Mouse (Mus musculus) MEL (cell line): ENCODE data around the gene Cyp27b1. TPM values are rescaled to one million over a fixed set of nuclear protein-coding genes. Genes with fewer than 3 reads are reported as not detected.

Experiments used
- DNase-seq: peaks from one replicate; pipeline ENCODE4 v3.0.0; 2011; ENCODE audit warnings: low read depth, low spot score
- H3K27ac ChIP-seq: 2 replicates; pipeline ENCODE4 v1.5.1; 2012; ENCODE audit warnings: low read depth, mild to moderate bottlenecking, control low read depth, low read length, moderate library complexity; ENCODE audit not compliant: control insufficient read depth
- H3K27me3 ChIP-seq, 2 experiments: fragments of 150-350 bp in 1 of 2; sonication (generic) in 1 of 2; 2 replicates each; pipeline ENCODE4 v1.6.1; 2012; ENCODE audit warnings: low read length in 2 of 2, mild to moderate bottlenecking in 2 of 2, improper control_type of control experiment in 1 of 2, moderate library complexity in 1 of 2; ENCODE audit not compliant: insufficient read depth in 2 of 2, control insufficient read depth in 1 of 2
- H3K36me3 ChIP-seq, 2 experiments: 2 replicates each; pipeline ENCODE4 v1.6.1; 2012 to 2014; ENCODE audit warnings: low read length in 2 of 2, improper control_type of control experiment in 1 of 2, inconsistent platforms in 1 of 2, mild to moderate bottlenecking in 1 of 2; ENCODE audit not compliant: insufficient read depth in 2 of 2, control insufficient read depth in 1 of 2
- H3K4me1 ChIP-seq, 2 experiments: fragments of 150-350 bp in 1 of 2; sonication (generic) in 1 of 2; 2 replicates each; pipeline ENCODE4 v1.6.1; 2012; ENCODE audit warnings: low read length in 2 of 2, improper control_type of control experiment in 1 of 2, mild to moderate bottlenecking in 1 of 2; ENCODE audit not compliant: insufficient read depth in 2 of 2, control insufficient read depth in 1 of 2
- H3K4me3 ChIP-seq, 2 experiments: fragments of 150-350 bp in 1 of 2; sonication (generic) in 1 of 2; 2 replicates each; pipeline ENCODE4 v1.5.1; 2012; ENCODE audit warnings: low read depth in 2 of 2, low read length in 2 of 2, mild to moderate bottlenecking in 2 of 2, moderate library complexity in 2 of 2, control low read depth in 1 of 2, improper control_type of control experiment in 1 of 2; ENCODE audit not compliant: control insufficient read depth in 1 of 2, insufficient read depth in 1 of 2
- H3K79me2 ChIP-seq: 2 replicates; pipeline ENCODE4 v1.6.1; 2012; ENCODE audit warnings: mild to moderate bottlenecking, low read length, moderate library complexity; ENCODE audit not compliant: control insufficient read depth, poor library complexity, insufficient read depth
- H3K9ac ChIP-seq: 2 replicates; pipeline ENCODE4 v1.6.1; 2012; ENCODE audit warnings: low read depth, mild to moderate bottlenecking, control low read depth, low read length, moderate library complexity; ENCODE audit not compliant: control insufficient read depth, poor library complexity, severe bottlenecking
- H3K9me3 ChIP-seq: fragments of 150-350 bp; sonication (generic); replicated peaks from 2 replicates; pipeline ENCODE4 v1.6.1; 2012; ENCODE audit warnings: mild to moderate bottlenecking, low read length, improper control_type of control experiment, moderate library complexity; ENCODE audit not compliant: insufficient read depth
- CTCF ChIP-seq, 3 experiments: IDR thresholded peaks in 2 of 3; conservative IDR thresholded peaks in 1 of 3; 2 replicates each; pipeline ENCODE4 v1.5.1; 2011 to 2012; ENCODE audit warnings: low read length in 3 of 3, low read depth in 2 of 3, mild to moderate bottlenecking in 2 of 3, improper control_type of control experiment in 1 of 3, inconsistent platforms in 1 of 3, mixed read lengths in 1 of 3, moderate library complexity in 1 of 3; ENCODE audit not compliant: control insufficient read depth in 1 of 3, insufficient read depth in 1 of 3, poor library complexity in 1 of 3, severe bottlenecking in 1 of 3
- EP300 ChIP-seq, 2 experiments: IDR thresholded peaks; 2 replicates each; pipeline ENCODE4 v1.6.1; 2011; ENCODE audit warnings: improper control_type of control experiment in 2 of 2, low read length in 2 of 2, low read depth in 1 of 2, mild to moderate bottlenecking in 1 of 2
- ETS1 ChIP-seq: IDR thresholded peaks from 2 replicates; pipeline ENCODE4 v1.6.1; 2012; ENCODE audit warnings: low read depth, mild to moderate bottlenecking, inconsistent platforms, low read length, improper control_type of control experiment, moderate library complexity
- GATA1 ChIP-seq: IDR thresholded peaks from 2 replicates; pipeline ENCODE4 v1.6.1; 2011; ENCODE audit warnings: low read depth, low read length, improper control_type of control experiment
- MAFK ChIP-seq: IDR thresholded peaks from 2 replicates; pipeline ENCODE4 v1.6.1; 2011; ENCODE audit warnings: low read depth, mild to moderate bottlenecking, low read length, improper control_type of control experiment, borderline replicate concordance
- MAX ChIP-seq: IDR thresholded peaks from 2 replicates; pipeline ENCODE4 v1.6.1; 2011; ENCODE audit warnings: low read length, improper control_type of control experiment
- MXI1 ChIP-seq: IDR thresholded peaks from 2 replicates; pipeline ENCODE4 v1.6.1; 2011; ENCODE audit warnings: mild to moderate bottlenecking, low read depth, low read length, improper control_type of control experiment
- MYB ChIP-seq: IDR thresholded peaks from 2 replicates; pipeline ENCODE4 v1.6.1; 2011; ENCODE audit warnings: mild to moderate bottlenecking, low read depth, low read length, improper control_type of control experiment
- MYC ChIP-seq: IDR thresholded peaks from 2 replicates; pipeline ENCODE4 v1.6.1; 2011; ENCODE audit warnings: low read depth, mild to moderate bottlenecking, low read length, improper control_type of control experiment, moderate library complexity
- NELFE ChIP-seq: IDR thresholded peaks from 2 replicates; pipeline ENCODE4 v1.6.1; 2011; ENCODE audit warnings: low read depth, low read length, improper control_type of control experiment
- NRF1 ChIP-seq: IDR thresholded peaks from 2 replicates; pipeline ENCODE4 v1.6.1; 2014; ENCODE audit warnings: low read depth, mild to moderate bottlenecking, inconsistent platforms, low read length, improper control_type of control experiment, moderate library complexity; ENCODE audit not compliant: poor library complexity, insufficient read depth, severe bottlenecking
- RAD21 ChIP-seq: IDR thresholded peaks from 2 replicates; pipeline ENCODE4 v1.6.1; 2011; ENCODE audit warnings: mild to moderate bottlenecking, low read depth, low read length, improper control_type of control experiment
- RCOR1 ChIP-seq: IDR thresholded peaks from 2 replicates; pipeline ENCODE4 v1.6.1; 2012; ENCODE audit warnings: low read depth, mild to moderate bottlenecking, inconsistent platforms, low read length, improper control_type of control experiment
- SIN3A ChIP-seq: IDR thresholded peaks from 2 replicates; pipeline ENCODE4 v1.6.1; 2012; ENCODE audit warnings: low read length, improper control_type of control experiment, inconsistent platforms
- TAL1 ChIP-seq: IDR thresholded peaks from 2 replicates; pipeline ENCODE4 v1.6.1; 2012; ENCODE audit warnings: mild to moderate bottlenecking, inconsistent platforms, low read length, moderate library complexity, mixed read lengths
- TCF12 ChIP-seq: IDR thresholded peaks from 2 replicates; pipeline ENCODE4 v1.6.1; 2014; ENCODE audit warnings: low read depth, mild to moderate bottlenecking, inconsistent platforms, low read length, improper control_type of control experiment, moderate library complexity
- UBTF ChIP-seq: IDR thresholded peaks from 2 replicates; pipeline ENCODE4 v1.6.1; 2012; ENCODE audit warnings: low read depth, mild to moderate bottlenecking, inconsistent platforms, low read length, improper control_type of control experiment, moderate library complexity, borderline replicate concordance; ENCODE audit not compliant: insufficient read depth
- USF1 ChIP-seq: IDR thresholded peaks from 2 replicates; pipeline ENCODE4 v1.6.1; 2014; ENCODE audit warnings: low read depth, mild to moderate bottlenecking, inconsistent platforms, low read length, improper control_type of control experiment, moderate library complexity
- ZC3H11A ChIP-seq: IDR thresholded peaks from 2 replicates; pipeline ENCODE4 v1.6.1; 2012; ENCODE audit warnings: low read depth, mild to moderate bottlenecking, inconsistent platforms, low read length, improper control_type of control experiment
- ZMIZ1 ChIP-seq: IDR thresholded peaks from 2 replicates; pipeline ENCODE4 v1.6.1; 2012; ENCODE audit warnings: low read depth, mild to moderate bottlenecking, inconsistent platforms, low read length, improper control_type of control experiment, moderate library complexity
- polyA plus RNA-seq, 2 experiments: library from polyadenylated mRNA; stranded (reverse) in 1 of 2; unstranded in 1 of 2; fragments of >175 nt in 1 of 2; fragments of >200 nt in 1 of 2; gene quantifications; 2 replicates each; pipeline versions ENCODE4 v1.2.1 to v1.2.4; 2012; ENCODE audit warnings: low replicate concordance in 2 of 2, low read depth in 1 of 2; ENCODE audit not compliant: insufficient read length in 2 of 2, insufficient read depth in 1 of 2, missing spikeins in 1 of 2
- total RNA-seq: library from RNA; depleted of rRNA; stranded (reverse); fragments of 300-350 nt; gene quantifications from 2 replicates; pipeline ENCODE4 v1.2.3, GENCODE M21; 2012

Gene Cyp27b1
- total and polyA plus RNA-seq, 3 experiments, result 0.23 to 0.93 TPM; not detected in 1

DNA sequence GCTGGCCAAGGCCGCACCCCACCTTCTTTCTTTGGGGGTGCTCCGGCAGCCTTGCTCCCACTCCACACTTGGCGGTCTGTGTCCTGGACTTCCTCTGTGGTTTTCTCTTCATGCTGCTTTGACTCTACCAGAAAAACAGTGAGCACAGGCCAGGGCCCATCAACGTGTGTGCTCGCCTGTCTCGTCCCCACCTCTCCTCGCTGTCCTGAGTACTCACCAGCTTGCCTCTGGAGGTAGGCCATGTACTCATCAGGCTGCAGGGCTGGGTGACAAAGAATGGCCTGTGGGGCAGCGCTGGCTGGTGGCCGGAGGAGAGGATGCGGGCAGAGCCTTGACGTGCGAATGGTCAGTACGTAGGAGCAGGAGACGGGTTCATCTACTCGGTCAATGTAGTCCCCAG lies 51.8 kb downstream of the Cyp27b1 start:
- TF ChIP-seq EP300 (IDR thresholded peaks at IDR 0.05; ENCODE audit: low read depth in 1 of 2, low read length in 2 of 2) (no peak), UBTF (no peak), TAL1 (no peak), NRF1 (no peak), ZC3H11A (no peak), TCF12 (no peak), CTCF (IDR thresholded peaks at IDR 0.05 in 2 of 3, conservative IDR thresholded peaks at IDR 0.05 in 1 of 3; ENCODE audit: control insufficient read depth in 1 of 3, insufficient read depth in 1 of 3, low read depth in 2 of 3, low read length in 3 of 3, poor library complexity in 1 of 3, severe bottlenecking in 1 of 3) (no peak), MAX (no peak), MYB (no peak)
- Histone ChIP-seq H3K27me3 (no peaks in the 10 kb centered on the region), H3K9ac (no peak overlapping the region), H3K9me3 (no peaks in the 10 kb centered on the region), H3K36me3 (peaks cover 2 to 7% of the 10 kb centered on the region in 2 experiments; a peak in 2 of 4 replicates), H3K79me2 (no peaks in the 10 kb centered on the region), H3K4me3 (no peak overlapping the region), H3K27ac (no peak overlapping the region), H3K4me1 (peaks cover 2 to 20% of the 10 kb centered on the region in 2 experiments)
- no peak for DNase-seq

DNA sequence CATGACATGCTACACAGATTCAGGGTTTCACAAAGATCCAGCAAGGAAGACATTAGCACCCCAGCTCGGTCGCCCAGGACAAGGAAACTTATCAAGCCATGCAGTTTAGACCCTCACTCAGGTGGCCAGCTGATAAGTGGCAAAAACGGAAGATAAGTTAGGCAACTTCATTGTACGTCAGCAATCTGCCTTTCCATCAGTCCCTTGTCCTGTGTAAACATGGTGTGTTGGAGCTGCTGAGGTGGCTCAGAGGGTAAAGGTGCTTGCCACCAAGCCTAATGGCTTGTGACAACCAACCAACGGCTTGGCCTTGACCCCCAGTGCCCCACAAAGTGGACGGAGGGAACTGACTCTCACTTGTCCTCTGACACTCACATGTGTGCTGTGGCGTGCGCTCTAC lies 52.4 kb downstream of the Cyp27b1 start:
- DNase-seq, result no peak

DNA sequence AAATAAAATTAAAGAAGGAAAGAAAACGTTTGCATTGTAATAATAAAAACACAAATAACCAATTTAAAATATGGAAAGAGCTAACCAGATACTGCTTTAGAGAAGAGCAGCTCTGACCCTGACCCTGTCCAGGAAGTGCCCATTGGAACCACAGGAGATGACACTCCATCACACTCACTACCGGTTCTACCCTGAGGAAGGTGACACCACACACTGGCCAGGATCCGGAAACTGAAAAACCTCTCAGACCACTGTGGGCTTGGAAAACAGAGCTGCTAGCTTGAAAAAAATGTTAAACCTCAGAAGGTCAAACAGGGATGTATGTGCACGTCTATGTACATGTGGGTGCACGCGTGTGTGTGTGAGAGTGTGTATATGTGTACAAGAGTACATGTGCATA lies 53.1 kb downstream of the Cyp27b1 start:
- Histone ChIP-seq H3K27ac (no peak overlapping the region), H3K4me1 (peaks cover 2 to 20% of the 10 kb centered on the region in 2 experiments), H3K9me3 (no peaks in the 10 kb centered on the region)

More for the DNA sequence above, 52.4 kb downstream of the Cyp27b1 start:
- no peaks in the 10 kb centered on the region for H3K27me3 ChIP-seq
- TF ChIP-seq ETS1, result peak; percentile 28; the same call in 1 of the 2 replicates
- TF ChIP-seq EP300 (IDR thresholded peaks at IDR 0.05; ENCODE audit: low read depth in 1 of 2, low read length in 2 of 2), result peak; percentile 24 to 52; a peak in 2 of 4 replicates
- no peak for TF ChIP-seq NELFE
- peak; percentile 60 for TF ChIP-seq TCF12
- no peak for TF ChIP-seq ZMIZ1
- peak; percentile 48 for TF ChIP-seq GATA1
- H3K36me3 ChIP-seq, result peaks cover 2 to 7% of the 10 kb centered on the region in 2 experiments; a peak in 2 of 4 replicates
- no peaks in the 10 kb centered on the region for H3K79me2 ChIP-seq
- no peak overlapping the region for H3K27ac ChIP-seq
- H3K9ac ChIP-seq, result no peak overlapping the region
- peaks cover 2 to 20% of the 10 kb centered on the region in 2 experiments for H3K4me1 ChIP-seq
- no peak overlapping the region for H3K4me3 ChIP-seq
- no peaks in the 10 kb centered on the region for H3K9me3 ChIP-seq

More for the DNA sequence above, 53.1 kb downstream of the Cyp27b1 start:
- DNase-seq, result no peak
- TF ChIP-seq UBTF (no peak), NRF1 (no peak), TCF12 (no peak), USF1 (no peak), RAD21 (no peak), RCOR1 (no peak), MAFK (no peak), MYC (no peak), ZC3H11A (no peak), SIN3A (no peak), MXI1 (no peak)
- TF ChIP-seq, all 39 proteins: peak for 0
- Histone ChIP-seq H3K36me3 (peaks cover 2 to 7% of the 10 kb centered on the region in 2 experiments; a peak in 2 of 4 replicates), H3K79me2 (no peaks in the 10 kb centered on the region), H3K27me3 (no peaks in the 10 kb centered on the region), H3K9ac (no peak overlapping the region), H3K4me3 (no peak overlapping the region)
